Mouse (Mus musculus): ENCODE measurements at regions not wholly inside any gene's neighbourhood (a gene's known extent, or its start where the extent isn't known, plus 50 kb on each side); places are given as distances from the start of the nearest gene placed in this dataset.

- Histone ChIP-seq H3K4me3 (ENCODE audit: low read depth, low read length) (no peak overlapping the region), H3K27ac (ENCODE audit: low read depth, low read length) (no peak overlapping the region), H3K4me2 (no peak overlapping the region), H3K36me3 (ENCODE audit: control insufficient read depth, insufficient read depth, low read length) (no peaks in the 10 kb centered on the region), H3K9me3 (ENCODE audit: control insufficient read depth, low read length) (no peaks in the 10 kb centered on the region), H3K27me3 (ENCODE audit: control insufficient read depth, insufficient read depth, low read length) (no peaks in the 10 kb centered on the region), H3K4me1 (ENCODE audit: control insufficient read depth, insufficient read depth, low read length) (no peaks in the 10 kb centered on the region), H3K9ac (ENCODE audit: low read length) (no peak overlapping the region)
- DNase-seq (ENCODE audit: low spot score, missing footprints) = no peak
- WGBS = 81% methylated on average over 5 of the region's 5 CpGs
- no peak for ATAC-seq (ENCODE audit: low FRiP score)
Measured at GRCm38 (mm10) chr4:53239856-53240255, 80.2 kb upstream of the Abca1 start.

- H3K9ac ChIP-seq (ENCODE audit: low read length) = no peak overlapping the region
- DNase-seq (ENCODE audit: low spot score, missing footprints) (no peak), ATAC-seq (ENCODE audit: low FRiP score) (no peak)
- no peaks in the 10 kb centered on the region for H3K36me3 ChIP-seq (ENCODE audit: control insufficient read depth, insufficient read depth, low read length)
- no peak overlapping the region for H3K4me3 ChIP-seq (ENCODE audit: low read depth, low read length)
- H3K27ac ChIP-seq (ENCODE audit: low read depth, low read length) = no peak overlapping the region
- no peaks in the 10 kb centered on the region for H3K27me3 ChIP-seq (ENCODE audit: control insufficient read depth, insufficient read depth, low read length)
- WGBS = 71% methylated on average over 14 of the region's 14 CpGs
- H3K4me1 ChIP-seq (ENCODE audit: control insufficient read depth, insufficient read depth, low read length) = no peaks in the 10 kb centered on the region
- no peaks in the 10 kb centered on the region for H3K9me3 ChIP-seq (ENCODE audit: control insufficient read depth, low read length)
- no peak overlapping the region for H3K4me2 ChIP-seq
Measured at GRCm38 (mm10) chr4:53238314-53239259, 78.9 kb upstream of the Abca1 start.

- no peak for DNase-seq (ENCODE audit: low spot score, missing footprints)
- Histone ChIP-seq H3K9ac (ENCODE audit: low read length) (no peak overlapping the region), H3K27me3 (ENCODE audit: control insufficient read depth, insufficient read depth, low read length) (no peaks in the 10 kb centered on the region), H3K4me2 (no peak overlapping the region), H3K36me3 (ENCODE audit: control insufficient read depth, insufficient read depth, low read length) (no peaks in the 10 kb centered on the region), H3K27ac (ENCODE audit: low read depth, low read length) (no peak overlapping the region), H3K4me1 (ENCODE audit: control insufficient read depth, insufficient read depth, low read length) (no peaks in the 10 kb centered on the region), H3K4me3 (ENCODE audit: low read depth, low read length) (no peak overlapping the region), H3K9me3 (ENCODE audit: control insufficient read depth, low read length) (no peaks in the 10 kb centered on the region)
- WGBS = 41% methylated on average over 2 of the region's 2 CpGs
- ATAC-seq (ENCODE audit: low FRiP score) = peak; percentile 40; the same call in 1 of the 2 replicates
Measured at GRCm38 (mm10) chr4:53235870-53236269, 76.2 kb upstream of the Abca1 start.

GRCm38 (mm10) chr4:53232436-53232835 is 72.7 kb upstream of the Abca1 start:
- ATAC-seq (ENCODE audit: low FRiP score) (no peak), DNase-seq (ENCODE audit: low spot score, missing footprints) (no peak)
- Histone ChIP-seq H3K4me1 (ENCODE audit: control insufficient read depth, insufficient read depth, low read length) (no peaks in the 10 kb centered on the region; the same call in 1 of the 2 replicates), H3K9me3 (ENCODE audit: control insufficient read depth, low read length) (no peaks in the 10 kb centered on the region), H3K27ac (ENCODE audit: low read depth, low read length) (no peak overlapping the region), H3K9ac (ENCODE audit: low read length) (no peak overlapping the region), H3K4me2 (no peak overlapping the region), H3K27me3 (ENCODE audit: control insufficient read depth, insufficient read depth, low read length) (no peaks in the 10 kb centered on the region), H3K4me3 (ENCODE audit: low read depth, low read length) (no peak overlapping the region), H3K36me3 (ENCODE audit: control insufficient read depth, insufficient read depth, low read length) (no peaks in the 10 kb centered on the region)
- WGBS = 72% methylated on average over 3 of the region's 3 CpGs

GRCm38 (mm10) chr4:53231867-53232266 is 72.2 kb upstream of the Abca1 start:
- no peak overlapping the region for H3K27ac ChIP-seq (ENCODE audit: low read depth, low read length)
- H3K27me3 ChIP-seq (ENCODE audit: control insufficient read depth, insufficient read depth, low read length) = no peaks in the 10 kb centered on the region
- ATAC-seq (ENCODE audit: low FRiP score) (no peak), DNase-seq (ENCODE audit: low spot score, missing footprints) (no peak)
- H3K4me2 ChIP-seq = no peak overlapping the region
- no peaks in the 10 kb centered on the region for H3K9me3 ChIP-seq (ENCODE audit: control insufficient read depth, low read length)
- no peak overlapping the region for H3K4me3 ChIP-seq (ENCODE audit: low read depth, low read length)
- 54% methylated on average over 4 of the region's 4 CpGs for WGBS
- no peaks in the 10 kb centered on the region; the same call in 1 of the 2 replicates for H3K4me1 ChIP-seq (ENCODE audit: control insufficient read depth, insufficient read depth, low read length)
- H3K36me3 ChIP-seq (ENCODE audit: control insufficient read depth, insufficient read depth, low read length) = no peaks in the 10 kb centered on the region
- no peak overlapping the region for H3K9ac ChIP-seq (ENCODE audit: low read length)

- DNase-seq (ENCODE audit: low spot score, missing footprints) = no peak
- no peaks in the 10 kb centered on the region for H3K27me3 ChIP-seq (ENCODE audit: control insufficient read depth, insufficient read depth, low read length)
- no peaks in the 10 kb centered on the region for H3K9me3 ChIP-seq (ENCODE audit: control insufficient read depth, low read length)
- no peak overlapping the region for H3K4me3 ChIP-seq (ENCODE audit: low read depth, low read length)
- no peak overlapping the region for H3K4me2 ChIP-seq
- WGBS = 88% methylated on average over 2 of the region's 2 CpGs
- no peaks in the 10 kb centered on the region for H3K36me3 ChIP-seq (ENCODE audit: control insufficient read depth, insufficient read depth, low read length)
- ATAC-seq (ENCODE audit: low FRiP score) = no peak
- H3K9ac ChIP-seq (ENCODE audit: low read length) = no peak overlapping the region
- H3K4me1 ChIP-seq (ENCODE audit: control insufficient read depth, insufficient read depth, low read length) = no peaks in the 10 kb centered on the region; the same call in 1 of the 2 replicates
- no peak overlapping the region for H3K27ac ChIP-seq (ENCODE audit: low read depth, low read length)
Measured at GRCm38 (mm10) chr4:53231046-53231445, 71.4 kb upstream of the Abca1 start.

GRCm38 (mm10) chr4:53228444-53228843 is 68.7 kb upstream of the Abca1 start:
- H3K27me3 ChIP-seq (ENCODE audit: control insufficient read depth, insufficient read depth, low read length) = no peaks in the 10 kb centered on the region
- H3K36me3 ChIP-seq (ENCODE audit: control insufficient read depth, insufficient read depth, low read length) = no peaks in the 10 kb centered on the region
- no peaks in the 10 kb centered on the region for H3K9me3 ChIP-seq (ENCODE audit: control insufficient read depth, low read length)
- DNase-seq (ENCODE audit: low spot score, missing footprints) = no peak
- no peak overlapping the region for H3K4me2 ChIP-seq
- ATAC-seq (ENCODE audit: low FRiP score) = no peak
- no peak overlapping the region for H3K27ac ChIP-seq (ENCODE audit: low read depth, low read length)
- no peak overlapping the region for H3K4me3 ChIP-seq (ENCODE audit: low read depth, low read length)
- no peaks in the 10 kb centered on the region; the same call in 1 of the 2 replicates for H3K4me1 ChIP-seq (ENCODE audit: control insufficient read depth, insufficient read depth, low read length)
- no peak overlapping the region for H3K9ac ChIP-seq (ENCODE audit: low read length)
- WGBS = 66% methylated on average over 4 of the region's 4 CpGs

GRCm38 (mm10) chr4:53227771-53228170 is 68.1 kb upstream of the Abca1 start:
- Histone ChIP-seq H3K27me3 (ENCODE audit: control insufficient read depth, insufficient read depth, low read length) (no peaks in the 10 kb centered on the region), H3K27ac (ENCODE audit: low read depth, low read length) (no peak overlapping the region), H3K4me1 (ENCODE audit: control insufficient read depth, insufficient read depth, low read length) (no peaks in the 10 kb centered on the region; the same call in 1 of the 2 replicates), H3K4me2 (no peak overlapping the region), H3K4me3 (ENCODE audit: low read depth, low read length) (no peak overlapping the region), H3K36me3 (ENCODE audit: control insufficient read depth, insufficient read depth, low read length) (no peaks in the 10 kb centered on the region), H3K9ac (ENCODE audit: low read length) (no peak overlapping the region), H3K9me3 (ENCODE audit: control insufficient read depth, low read length) (no peaks in the 10 kb centered on the region)
- no peak for DNase-seq (ENCODE audit: low spot score, missing footprints)
- 37% methylated on average over 8 of the region's 8 CpGs for WGBS
- no peak; the same call in 1 of the 2 replicates for ATAC-seq (ENCODE audit: low FRiP score)

- H3K27ac ChIP-seq (ENCODE audit: low read depth, low read length) = no peak overlapping the region
- H3K4me3 ChIP-seq (ENCODE audit: low read depth, low read length) = no peak overlapping the region
- H3K4me1 ChIP-seq (ENCODE audit: control insufficient read depth, insufficient read depth, low read length) = no peaks in the 10 kb centered on the region; the same call in 1 of the 2 replicates
- WGBS = 74% methylated on average over 1 of the region's 1 CpGs
- no peaks in the 10 kb centered on the region for H3K9me3 ChIP-seq (ENCODE audit: control insufficient read depth, low read length)
- DNase-seq (ENCODE audit: low spot score, missing footprints) (no peak), ATAC-seq (ENCODE audit: low FRiP score) (no peak)
- no peaks in the 10 kb centered on the region for H3K36me3 ChIP-seq (ENCODE audit: control insufficient read depth, insufficient read depth, low read length)
- H3K27me3 ChIP-seq (ENCODE audit: control insufficient read depth, insufficient read depth, low read length) = no peaks in the 10 kb centered on the region
- H3K4me2 ChIP-seq = no peak overlapping the region
- H3K9ac ChIP-seq (ENCODE audit: low read length) = no peak overlapping the region
Measured at GRCm38 (mm10) chr4:53227071-53227470, 67.4 kb upstream of the Abca1 start.

Measured in midbrain, embryonic 11.5 days (tissue).